Mouse (Mus musculus) megakaryocyte, embryonic 14.5 days (primary cell): ENCODE data around the gene Xbp1.

Experiments used
- FLI1 ChIP-seq: IDR thresholded peaks from 2 replicates; pipeline ENCODE4 v1.6.1; 2012; ENCODE audit warnings: low read length, inconsistent platforms, mixed read lengths
- GATA1 ChIP-seq: IDR thresholded peaks from 3 replicates; pipeline ENCODE4 v1.6.1; 2012; ENCODE audit warnings: mixed read lengths, low read length, inconsistent platforms, borderline replicate concordance

DNA sequence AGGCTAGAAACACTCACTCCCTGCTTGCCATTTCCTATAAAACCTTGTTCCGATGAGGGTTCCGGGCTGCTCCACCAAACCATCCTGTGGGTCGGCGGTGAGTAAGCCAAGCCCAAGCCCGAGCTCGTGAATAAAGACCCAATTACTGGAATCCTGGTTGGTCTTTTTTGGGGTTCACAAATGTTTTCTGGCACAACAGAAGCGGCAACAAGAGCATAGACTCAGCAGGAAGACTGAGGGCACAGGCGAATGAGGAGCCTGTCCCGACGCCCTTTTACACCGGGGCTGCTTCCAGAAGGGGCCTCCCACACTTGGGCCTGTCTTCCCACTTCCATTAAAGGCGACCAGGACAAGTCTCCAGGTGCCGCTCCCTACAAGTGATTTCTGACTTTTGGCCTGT, 37.9 kb upstream of the Xbp1 start:
- TF ChIP-seq GATA1 (no peak), FLI1 (no peak)
